Mouse (Mus musculus) kidney, adult 8-10 months (tissue): ENCODE measurements around the gene Agbl4.
"Not testable (repeated sequence)": the region's sequence is repeated elsewhere in the genome, so short reads cannot be mapped to it uniquely, and the experiment has no call there.

ENCODE experiments used
- DNase-seq, 2 experiments: peaks; one replicate each; pipeline ENCODE4 v3.0.0; 2022

Gene Agbl4

GRCm38 (mm10) chr4:110921013-110921412, 523.6 kb downstream of the Agbl4 start:
- no peak for DNase-seq

GRCm38 (mm10) chr4:111001641-111002040, 604.2 kb downstream of the Agbl4 start:
- no peak for DNase-seq

- DNase-seq = no peak
Observed at GRCm38 (mm10) chr4:111004719-111005479, 607.4 kb downstream of the Agbl4 start.

GRCm38 (mm10) chr4:111019376-111019775, 621.9 kb downstream of the Agbl4 start:
- no peak for DNase-seq

- DNase-seq = no peak
Observed at GRCm38 (mm10) chr4:111067330-111067729, 669.9 kb downstream of the Agbl4 start.

- no peak for DNase-seq
Observed at GRCm38 (mm10) chr4:111073738-111074497, 676.5 kb downstream of the Agbl4 start.

GRCm38 (mm10) chr4:111074701-111075154, 677.3 kb downstream of the Agbl4 start:
- no peak for DNase-seq

GRCm38 (mm10) chr4:111077810-111078209, 680.3 kb downstream of the Agbl4 start:
- DNase-seq = no peak

- no peak for DNase-seq
Observed at GRCm38 (mm10) chr4:111085330-111085729, 687.9 kb downstream of the Agbl4 start.

- no peak for DNase-seq
Observed at GRCm38 (mm10) chr4:111136217-111137147, 739.0 kb downstream of the Agbl4 start.

GRCm38 (mm10) chr4:111147748-111148147, 750.3 kb downstream of the Agbl4 start:
- no peak for DNase-seq

- DNase-seq = no peak
Observed at GRCm38 (mm10) chr4:111155859-111156258, 758.4 kb downstream of the Agbl4 start.

- no peak for DNase-seq
Observed at GRCm38 (mm10) chr4:111181478-111181877, 784.0 kb downstream of the Agbl4 start.

- DNase-seq = peak; percentile 53 to 82
Observed at GRCm38 (mm10) chr4:111200100-111200499, 802.6 kb downstream of the Agbl4 start.

- no peak for DNase-seq
Observed at GRCm38 (mm10) chr4:111215191-111215762, 817.8 kb downstream of the Agbl4 start.

GRCm38 (mm10) chr4:111219030-111219429, 821.6 kb downstream of the Agbl4 start:
- DNase-seq = not testable (repeated sequence)

GRCm38 (mm10) chr4:111219543-111219942, 822.1 kb downstream of the Agbl4 start:
- DNase-seq = not testable (repeated sequence)

GRCm38 (mm10) chr4:111233849-111234248, 836.4 kb downstream of the Agbl4 start:
- DNase-seq = no peak

GRCm38 (mm10) chr4:111251917-111252316, 854.5 kb downstream of the Agbl4 start:
- no peak for DNase-seq

GRCm38 (mm10) chr4:111255499-111255898, 858.0 kb downstream of the Agbl4 start:
- no peak for DNase-seq

- no peak for DNase-seq
Observed at GRCm38 (mm10) chr4:111256931-111257330, 859.5 kb downstream of the Agbl4 start.

GRCm38 (mm10) chr4:111280936-111281335, 883.5 kb downstream of the Agbl4 start:
- no peak for DNase-seq
